Mouse (Mus musculus): ENCODE results near the gene Arih2. TPM values are rescaled to one million over a fixed set of nuclear protein-coding genes. Genes with fewer than 3 reads are reported as not detected.

Gene Arih2
- total and polyA plus RNA-seq, 3 experiments = 77.4 to 153 (median 86.9) TPM

DNA sequence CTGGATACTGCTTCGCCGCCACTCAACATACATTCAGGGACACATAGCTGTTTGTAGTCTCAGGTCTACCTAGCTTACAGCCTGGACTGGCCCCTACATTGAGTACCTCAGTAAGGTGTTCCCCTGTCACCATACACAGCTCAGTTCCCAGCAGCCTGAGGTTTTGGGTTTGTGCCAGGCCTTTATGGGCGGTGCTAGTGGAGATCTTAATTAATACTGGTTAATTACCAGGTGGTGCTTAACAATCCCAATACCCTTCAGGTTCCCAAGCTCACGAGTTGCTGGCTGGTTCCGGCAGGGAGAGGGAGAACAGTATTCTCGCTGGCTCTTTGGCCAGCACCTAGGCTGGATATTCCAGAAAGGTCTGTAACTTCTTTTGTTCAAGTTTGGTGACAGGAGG is 41.7 kb upstream of the Arih2 start:
- H3K4me3 ChIP-seq (ENCODE audit: low read depth, low read length) = no peak overlapping the region
- TF ChIP-seq GATA2 (IDR thresholded peaks at IDR 0.05; ENCODE audit: borderline replicate concordance, low read depth, low read length) (no peak), POLR2AphosphoS5 (IDR thresholded peaks at IDR 0.05; ENCODE audit: insufficient replicate concordance, low read depth, low read length) (no peak), GATA1 (IDR thresholded peaks at IDR 0.05; ENCODE audit: borderline replicate concordance, low read length) (no peak), CTCF (IDR thresholded peaks at IDR 0.05; ENCODE audit: low read depth, low read length) (no peak), TAL1 (conservative IDR thresholded peaks at IDR 0.05; ENCODE audit: low read depth, low read length) (no peak)
- H3K27me3 ChIP-seq (ENCODE audit: insufficient read depth, low read length) = peaks cover 23% of the 10 kb centered on the region
- no peaks in the 10 kb centered on the region for H3K36me3 ChIP-seq (replicated peaks)
- peaks cover 3% of the 10 kb centered on the region; the same call in 1 of the 2 replicates for H3K4me1 ChIP-seq (ENCODE audit: insufficient read depth, low read depth, low read length)
- ATAC-seq (ENCODE audit: extremely low read depth, insufficient number of reproducible peaks, low FRiP score, poor library complexity, severe bottlenecking) (no peak), DNase-seq (ENCODE audit: low spot score) (no peak)
- peaks cover 15% of the 10 kb centered on the region for H3K9me3 ChIP-seq (replicated peaks)

DNA sequence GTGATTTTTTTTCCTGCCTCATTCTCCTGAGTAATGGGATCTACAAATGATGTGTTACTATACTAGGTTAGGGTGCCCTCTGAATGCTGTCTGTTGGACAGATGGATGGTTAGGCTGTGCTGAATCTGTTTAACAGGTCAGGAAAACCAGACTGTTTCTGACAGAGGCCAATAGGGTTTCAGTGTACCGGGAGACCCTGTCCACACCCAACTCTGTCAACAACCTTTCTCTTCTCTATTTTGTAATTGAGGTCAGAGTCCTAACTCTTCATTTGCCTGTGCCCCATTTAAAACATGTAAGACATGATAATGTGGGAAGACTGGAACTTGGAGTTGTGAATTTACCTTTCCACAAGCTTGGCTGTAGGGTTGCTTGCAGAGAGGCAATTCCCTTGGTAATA is 40.8 kb upstream of the Arih2 start:
- Histone ChIP-seq H3K27me3 (ENCODE audit: insufficient read depth, low read length) (peaks cover 23% of the 10 kb centered on the region), H3K4me1 (ENCODE audit: insufficient read depth, low read depth, low read length) (peaks cover 3% of the 10 kb centered on the region; the same call in 1 of the 2 replicates), H3K9me3 (replicated peaks) (peaks cover 15% of the 10 kb centered on the region), H3K4me3 (ENCODE audit: low read depth, low read length) (no peak overlapping the region), H3K36me3 (replicated peaks) (peaks cover 3% of the 10 kb centered on the region)
- DNase-seq (ENCODE audit: low spot score) = no peak
- TF ChIP-seq GATA2 (IDR thresholded peaks at IDR 0.05; ENCODE audit: borderline replicate concordance, low read depth, low read length) (no peak), GATA1 (IDR thresholded peaks at IDR 0.05; ENCODE audit: borderline replicate concordance, low read length) (no peak), TAL1 (conservative IDR thresholded peaks at IDR 0.05; ENCODE audit: low read depth, low read length) (no peak), CTCF (IDR thresholded peaks at IDR 0.05; ENCODE audit: low read depth, low read length) (no peak), POLR2AphosphoS5 (IDR thresholded peaks at IDR 0.05; ENCODE audit: insufficient replicate concordance, low read depth, low read length) (no peak)
- no peak for ATAC-seq (ENCODE audit: extremely low read depth, insufficient number of reproducible peaks, low FRiP score, poor library complexity, severe bottlenecking)

DNA sequence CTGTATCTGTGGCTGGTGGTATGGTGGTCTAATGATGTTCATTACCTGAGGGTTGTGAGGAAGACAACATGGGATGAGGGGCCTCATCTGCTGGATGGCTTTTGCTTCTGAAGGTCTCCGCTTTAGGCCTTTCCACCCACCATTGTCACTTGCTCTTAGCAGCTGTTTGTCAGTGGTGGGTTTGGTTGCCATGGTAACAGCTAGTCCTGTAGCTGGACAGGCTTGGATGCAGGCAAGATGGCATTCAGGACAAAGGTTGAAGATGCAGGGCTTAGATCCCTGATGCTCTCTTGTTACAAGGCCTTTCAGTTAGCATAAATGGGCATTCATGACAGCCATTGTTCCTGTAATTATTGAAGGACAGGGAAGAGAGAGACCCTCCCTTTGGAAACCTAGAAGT is 39.9 kb upstream of the Arih2 start, which contains the start of gene Prkar2a:
Prkar2a (plus strand) TSS at position 209 of the 400 bp plus-strand sequence.
- no peak for ATAC-seq (ENCODE audit: extremely low read depth, insufficient number of reproducible peaks, low FRiP score, poor library complexity, severe bottlenecking)
- H3K9me3 ChIP-seq (replicated peaks) = peaks cover 15% of the 10 kb centered on the region
- TF ChIP-seq POLR2AphosphoS5 (IDR thresholded peaks at IDR 0.05; ENCODE audit: insufficient replicate concordance, low read depth, low read length) = no peak
- no peak for TF ChIP-seq GATA1 (IDR thresholded peaks at IDR 0.05; ENCODE audit: borderline replicate concordance, low read length)
- TF ChIP-seq GATA2 (IDR thresholded peaks at IDR 0.05; ENCODE audit: borderline replicate concordance, low read depth, low read length) = no peak
- no peak for TF ChIP-seq TAL1 (conservative IDR thresholded peaks at IDR 0.05; ENCODE audit: low read depth, low read length)
- no peak for TF ChIP-seq CTCF (IDR thresholded peaks at IDR 0.05; ENCODE audit: low read depth, low read length)
- H3K4me1 ChIP-seq (ENCODE audit: insufficient read depth, low read depth, low read length) = peaks cover 3% of the 10 kb centered on the region; the same call in 1 of the 2 replicates
- DNase-seq (ENCODE audit: low spot score) = no peak
- H3K36me3 ChIP-seq (replicated peaks) = peaks cover 11% of the 10 kb centered on the region
- no peak within 1 kb of the TSS for H3K4me3 ChIP-seq (ENCODE audit: low read depth, low read length)
- H3K27me3 ChIP-seq (ENCODE audit: insufficient read depth, low read length) = peaks cover 23% of the 10 kb centered on the region

DNA sequence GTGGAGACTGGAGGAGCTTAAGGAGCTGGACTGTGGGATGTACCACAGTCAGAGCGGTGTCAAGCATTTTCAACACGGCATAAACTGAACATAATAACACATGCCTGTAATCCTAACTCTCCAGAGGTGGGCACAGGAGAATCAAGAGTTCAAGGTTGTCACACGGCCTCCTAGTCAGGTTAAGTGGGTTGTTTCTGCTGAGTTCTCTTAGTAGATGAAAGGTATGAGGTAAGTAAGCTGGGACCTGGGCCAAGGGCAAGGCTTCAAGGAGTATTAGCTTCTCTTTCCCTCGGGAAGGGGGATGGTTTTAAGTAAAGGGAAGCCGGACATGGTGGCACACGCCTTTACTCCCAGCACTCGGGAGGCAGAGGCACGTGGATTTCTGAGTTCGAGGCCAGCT is 39.3 kb upstream of the Arih2 start:
- TF ChIP-seq TAL1 (conservative IDR thresholded peaks at IDR 0.05; ENCODE audit: low read depth, low read length) (no peak), CTCF (IDR thresholded peaks at IDR 0.05; ENCODE audit: low read depth, low read length) (no peak), POLR2AphosphoS5 (IDR thresholded peaks at IDR 0.05; ENCODE audit: insufficient replicate concordance, low read depth, low read length) (no peak), GATA1 (IDR thresholded peaks at IDR 0.05; ENCODE audit: borderline replicate concordance, low read length) (no peak), GATA2 (IDR thresholded peaks at IDR 0.05; ENCODE audit: borderline replicate concordance, low read depth, low read length) (no peak)
- DNase-seq (ENCODE audit: low spot score) = no peak
- Histone ChIP-seq H3K4me1 (ENCODE audit: insufficient read depth, low read depth, low read length) (peaks cover 3% of the 10 kb centered on the region; the same call in 1 of the 2 replicates), H3K27me3 (ENCODE audit: insufficient read depth, low read length) (peaks cover 23% of the 10 kb centered on the region), H3K36me3 (replicated peaks) (peaks cover 18% of the 10 kb centered on the region), H3K9me3 (replicated peaks) (peaks cover 15% of the 10 kb centered on the region), H3K4me3 (ENCODE audit: low read depth, low read length) (no peak overlapping the region)
- ATAC-seq (ENCODE audit: extremely low read depth, insufficient number of reproducible peaks, low FRiP score, poor library complexity, severe bottlenecking) = no peak

DNA sequence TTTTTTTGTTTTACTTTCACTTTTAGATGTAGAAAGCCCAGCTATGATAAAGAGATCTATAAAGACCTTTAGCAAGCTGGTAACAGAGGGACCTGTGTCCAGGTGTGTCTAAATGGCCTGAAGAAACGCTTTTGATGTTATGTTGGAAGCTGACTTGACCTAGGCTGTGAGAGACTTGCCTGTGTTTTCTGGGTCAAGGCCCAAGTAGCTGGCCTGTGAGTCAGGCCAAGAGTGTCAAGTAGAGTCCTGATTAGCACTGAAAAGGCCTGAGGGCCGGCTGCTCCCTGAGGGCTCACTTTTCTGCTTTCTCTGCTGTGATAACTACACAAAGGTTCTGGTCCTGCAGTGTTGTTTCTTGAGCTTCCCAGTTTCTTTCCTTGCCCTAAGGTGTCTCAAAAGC is 38.5 kb upstream of the Arih2 start:
- Histone ChIP-seq H3K4me3 (ENCODE audit: low read depth, low read length) (no peak overlapping the region), H3K9me3 (replicated peaks) (peaks cover 11% of the 10 kb centered on the region), H3K36me3 (replicated peaks) (peaks cover 26% of the 10 kb centered on the region), H3K4me1 (ENCODE audit: insufficient read depth, low read depth, low read length) (peaks cover 3% of the 10 kb centered on the region; the same call in 1 of the 2 replicates), H3K27me3 (ENCODE audit: insufficient read depth, low read length) (peaks cover 18% of the 10 kb centered on the region)
- TF ChIP-seq TAL1 (conservative IDR thresholded peaks at IDR 0.05; ENCODE audit: low read depth, low read length) = no peak
- TF ChIP-seq POLR2AphosphoS5 (IDR thresholded peaks at IDR 0.05; ENCODE audit: insufficient replicate concordance, low read depth, low read length) = no peak
- TF ChIP-seq CTCF (IDR thresholded peaks at IDR 0.05; ENCODE audit: low read depth, low read length) = no peak
- TF ChIP-seq GATA2 (IDR thresholded peaks at IDR 0.05; ENCODE audit: borderline replicate concordance, low read depth, low read length) = no peak
- no peak for TF ChIP-seq GATA1 (IDR thresholded peaks at IDR 0.05; ENCODE audit: borderline replicate concordance, low read length)
- ATAC-seq (ENCODE audit: extremely low read depth, insufficient number of reproducible peaks, low FRiP score, poor library complexity, severe bottlenecking) (no peak), DNase-seq (ENCODE audit: low spot score) (no peak)

DNA sequence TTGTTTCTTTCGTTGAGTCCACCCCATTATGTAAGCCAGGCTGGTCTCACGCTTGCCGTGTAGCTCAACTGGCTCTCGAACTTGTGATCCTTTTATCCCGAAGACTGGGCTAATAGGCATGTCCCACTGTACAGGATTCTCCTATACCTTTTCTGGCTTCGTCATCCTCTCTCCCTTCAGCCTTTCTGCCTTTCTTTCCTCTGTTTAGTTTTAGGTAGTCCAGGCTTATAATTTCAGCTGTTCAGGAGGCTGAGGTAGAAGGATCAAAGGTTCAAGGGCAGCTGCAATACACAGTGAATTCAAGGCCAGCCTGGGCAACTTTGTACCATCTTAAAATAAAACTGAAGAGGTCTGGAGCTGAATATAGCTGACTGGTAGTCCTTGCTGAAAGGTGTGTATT is 38.0 kb upstream of the Arih2 start:
- DNase-seq (ENCODE audit: low spot score) (no peak), ATAC-seq (ENCODE audit: extremely low read depth, insufficient number of reproducible peaks, low FRiP score, poor library complexity, severe bottlenecking) (no peak)
- TF ChIP-seq POLR2AphosphoS5 (IDR thresholded peaks at IDR 0.05; ENCODE audit: insufficient replicate concordance, low read depth, low read length) (no peak), CTCF (IDR thresholded peaks at IDR 0.05; ENCODE audit: low read depth, low read length) (no peak), GATA1 (IDR thresholded peaks at IDR 0.05; ENCODE audit: borderline replicate concordance, low read length) (no peak), TAL1 (conservative IDR thresholded peaks at IDR 0.05; ENCODE audit: low read depth, low read length) (no peak), GATA2 (IDR thresholded peaks at IDR 0.05; ENCODE audit: borderline replicate concordance, low read depth, low read length) (no peak)
- H3K9me3 ChIP-seq (replicated peaks) = peaks cover 6% of the 10 kb centered on the region
- H3K36me3 ChIP-seq (replicated peaks) = peaks cover 31% of the 10 kb centered on the region
- peaks cover 3% of the 10 kb centered on the region; the same call in 1 of the 2 replicates for H3K4me1 ChIP-seq (ENCODE audit: insufficient read depth, low read depth, low read length)
- H3K4me3 ChIP-seq (ENCODE audit: low read depth, low read length) = no peak overlapping the region
- H3K27me3 ChIP-seq (ENCODE audit: insufficient read depth, low read length) = peaks cover 13% of the 10 kb centered on the region
